Mouse (Mus musculus): Measurements from ENCODE around the gene Tom1l2. TPM values are rescaled to one million over a fixed set of nuclear protein-coding genes. Genes with fewer than 3 reads are reported as not detected.

Tom1l2 gene
- total and polyA plus RNA-seq, 3 experiments = 4.8 to 10.4 (median 10.4) TPM

- peak overlapping the region in 1 of 3 experiments; percentile 1 for H3K4me3 ChIP-seq (replicated peaks in 1 of 3; ENCODE audit: low read depth in 2 of 3, low read length in 2 of 3, poor library complexity in 1 of 3)
- no peak for TF ChIP-seq POLR2AphosphoS2 (IDR thresholded peaks at IDR 0.05; ENCODE audit: low read depth, low read length)
- TF ChIP-seq HCFC1 (IDR thresholded peaks at IDR 0.05; ENCODE audit: low read depth, low read length) = no peak
- no peak for TF ChIP-seq CTCF (conservative IDR thresholded peaks at IDR 0.05 in 1 of 2, IDR thresholded peaks at IDR 0.05 in 1 of 2; ENCODE audit: low read depth in 2 of 2, low read length in 2 of 2)
- no peak for TF ChIP-seq EP300 (IDR thresholded peaks at IDR 0.05; ENCODE audit: low read length)
- TF ChIP-seq MXI1 (IDR thresholded peaks at IDR 0.05; ENCODE audit: low read depth, low read length) = peak; percentile 26; the same call in 1 of the 2 replicates
- TF ChIP-seq ZKSCAN1 (IDR thresholded peaks at IDR 0.05; ENCODE audit: borderline replicate concordance, low read depth, low read length) = no peak
- TF ChIP-seq RAD21 (IDR thresholded peaks at IDR 0.05; ENCODE audit: low read depth, low read length) = no peak
- in situ Hi-C loops (cut with MboI; ENCODE audit: low pct_ligation_motif_present, low pct_unique_long_range_greater_than_20kb, low sequenced_read_pairs) = no loop called here
- no peak for DNase-seq (ENCODE audit: extremely low read depth)
- H3K9ac ChIP-seq (ENCODE audit: insufficient read depth, low read depth) = peak overlapping the region; percentile 75
- H3K36me3 ChIP-seq (replicated peaks in 1 of 2; ENCODE audit: control insufficient read depth in 1 of 2, insufficient read depth in 1 of 2, low read length in 1 of 2) = peaks cover 17 to 65% of the 10 kb centered on the region in 2 experiments
- H3K27me3 ChIP-seq (replicated peaks) = no peaks in the 10 kb centered on the region
- dilution Hi-C loops (cut with MboI; ENCODE audit: extremely low pct_ligation_motif_present, extremely low pct_unique_long_range_greater_than_20kb, low sequenced_read_pairs) = no loop called here
- peaks cover 53% of the 10 kb centered on the region for H3K79me2 ChIP-seq (replicated peaks; ENCODE audit: control insufficient read depth, extremely low read depth, insufficient read depth, poor library complexity, severe bottlenecking)
- H3K27ac ChIP-seq (ENCODE audit: insufficient read depth, low read depth) = peak overlapping the region; percentile 11; the same call in 1 of the 2 replicates
- no peaks in the 10 kb centered on the region for H3K9me3 ChIP-seq (replicated peaks; ENCODE audit: low read length)
- H3K4me2 ChIP-seq (ENCODE audit: insufficient read depth, low read depth, poor library complexity, severe bottlenecking) = peak overlapping the region; percentile 70
- peaks cover 31 to 76% of the 10 kb centered on the region in 2 experiments for H3K4me1 ChIP-seq (ENCODE audit: control insufficient read depth in 1 of 2, insufficient read depth in 2 of 2)
Measured at GRCm38 (mm10) chr11:60211152-60211551, 141.6 kb downstream of the Tom1l2 start.

GRCm38 (mm10) chr11:60210305-60210724 is 142.4 kb downstream of the Tom1l2 start:
- Histone ChIP-seq H3K27ac (ENCODE audit: insufficient read depth, low read depth) (peak overlapping the region; percentile 57), H3K27me3 (replicated peaks) (no peaks in the 10 kb centered on the region), H3K4me1 (ENCODE audit: control insufficient read depth in 1 of 2, insufficient read depth in 2 of 2) (peaks cover 28 to 68% of the 10 kb centered on the region in 2 experiments), H3K4me3 (replicated peaks in 1 of 3; ENCODE audit: low read depth in 2 of 3, low read length in 2 of 3, poor library complexity in 1 of 3) (peak overlapping the region; percentile 56 to 80 (median 62)), H3K36me3 (replicated peaks in 1 of 2; ENCODE audit: control insufficient read depth in 1 of 2, insufficient read depth in 1 of 2, low read length in 1 of 2) (peaks cover 23 to 65% of the 10 kb centered on the region in 2 experiments), H3K9ac (ENCODE audit: insufficient read depth, low read depth) (peak overlapping the region; percentile 87), H3K9me3 (replicated peaks; ENCODE audit: low read length) (no peaks in the 10 kb centered on the region), H3K79me2 (replicated peaks; ENCODE audit: control insufficient read depth, extremely low read depth, insufficient read depth, poor library complexity, severe bottlenecking) (peaks cover 45% of the 10 kb centered on the region), H3K4me2 (ENCODE audit: insufficient read depth, low read depth, poor library complexity, severe bottlenecking) (peak overlapping the region; percentile 89)
- DNase-seq (ENCODE audit: extremely low read depth) = peak; percentile 98
- dilution Hi-C loops (cut with MboI; ENCODE audit: extremely low pct_ligation_motif_present, extremely low pct_unique_long_range_greater_than_20kb, low sequenced_read_pairs) (no loop called here), in situ Hi-C loops (cut with MboI; ENCODE audit: low pct_ligation_motif_present, low pct_unique_long_range_greater_than_20kb, low sequenced_read_pairs) (no loop called here)
- TF ChIP-seq ZNF384 (IDR thresholded peaks at IDR 0.05; ENCODE audit: low read depth, low read length) (no peak), HCFC1 (IDR thresholded peaks at IDR 0.05; ENCODE audit: low read depth, low read length) (no peak; the same call in none of the 2 replicates), CHD1 (IDR thresholded peaks at IDR 0.05; ENCODE audit: low read depth, low read length) (no peak), JUN (IDR thresholded peaks at IDR 0.05; ENCODE audit: insufficient read depth, low read depth, low read length) (no peak), ZMIZ1 (IDR thresholded peaks at IDR 0.05; ENCODE audit: low read depth, low read length) (peak; percentile 67), ZC3H11A (IDR thresholded peaks at IDR 0.05; ENCODE audit: low read depth, low read length) (no peak), SIN3A (IDR thresholded peaks at IDR 0.05; ENCODE audit: low read length) (peak; percentile 82), ETS1 (conservative IDR thresholded peaks at IDR 0.05; ENCODE audit: low read depth, low read length) (0 out of 2 replicates have a peak, but pooled peaks have one; percentile 8), GABPA (IDR thresholded peaks at IDR 0.05; ENCODE audit: insufficient replicate concordance, low read depth, low read length) (no peak), SMC3 (IDR thresholded peaks at IDR 0.05; ENCODE audit: low read depth, low read length) (no peak), JUND (conservative IDR thresholded peaks at IDR 0.05; ENCODE audit: low read depth, low read length) (no peak), MAZ (IDR thresholded peaks at IDR 0.05; ENCODE audit: low read depth, low read length) (no peak; the same call in 1 of the 2 replicates), RCOR1 (conservative IDR thresholded peaks at IDR 0.05; ENCODE audit: low read depth, low read length) (no peak), EP300 (IDR thresholded peaks at IDR 0.05; ENCODE audit: low read length) (no peak), USF1 (IDR thresholded peaks at IDR 0.05; ENCODE audit: low read depth, low read length) (no peak), MAX (IDR thresholded peaks at IDR 0.05; ENCODE audit: low read length) (peak; percentile 84), MEF2A (IDR thresholded peaks at IDR 0.05; ENCODE audit: borderline replicate concordance, low read depth, low read length) (0 out of 2 replicates have a peak, but pooled peaks have one; percentile 7), ELF1 (IDR thresholded peaks at IDR 0.05; ENCODE audit: low read depth, low read length) (peak; percentile 76), IRF4 (IDR thresholded peaks at IDR 0.05; ENCODE audit: low read depth, low read length) (no peak), E2F4 (IDR thresholded peaks at IDR 0.05; ENCODE audit: insufficient replicate concordance, low read depth, low read length) (peak; percentile 76; the same call in 1 of the 2 replicates), NELFE (IDR thresholded peaks at IDR 0.05; ENCODE audit: low read depth, low read length) (peak; percentile 65), CHD2 (IDR thresholded peaks at IDR 0.05; ENCODE audit: low read length) (peak; percentile 94), BHLHE40 (IDR thresholded peaks at IDR 0.05; ENCODE audit: low read depth, low read length) (no peak; the same call in 1 of the 2 replicates), MXI1 (IDR thresholded peaks at IDR 0.05; ENCODE audit: low read depth, low read length) (peak; percentile 94), MAFK (IDR thresholded peaks at IDR 0.05; ENCODE audit: insufficient replicate concordance, low read length) (no peak), NRF1 (IDR thresholded peaks at IDR 0.05; ENCODE audit: low read depth, low read length) (peak; percentile 80), POLR2AphosphoS2 (IDR thresholded peaks at IDR 0.05; ENCODE audit: low read depth, low read length) (no peak), MYC (IDR thresholded peaks at IDR 0.05; ENCODE audit: low read depth, low read length) (peak; percentile 14; the same call in 1 of the 2 replicates), RAD21 (IDR thresholded peaks at IDR 0.05; ENCODE audit: low read depth, low read length) (no peak), CTCF (conservative IDR thresholded peaks at IDR 0.05 in 1 of 2, IDR thresholded peaks at IDR 0.05 in 1 of 2; ENCODE audit: low read depth in 2 of 2, low read length in 2 of 2) (no peak)
